Mouse (Mus musculus) gastrocnemius, postnatal 14 days (tissue): Measurements from ENCODE around the gene Tbc1d20. TPM values are rescaled to one million over a fixed set of nuclear protein-coding genes. Genes with fewer than 3 reads are reported as not detected.

Experiments used
- DNase-seq: peaks from one replicate; pipeline ENCODE4 v3.0.0; 2021; ENCODE audit warnings: mixed read lengths
- intact Hi-C: fragments of 180-260 bp; cut with DNase I; formaldehyde crosslinking; loops from one replicate; pipeline ENCODE4 v1.15.1; 2025; ENCODE audit warnings: low total_unique reads
- total RNA-seq, 2 experiments: library from RNA; stranded (reverse); gene quantifications; 2 replicates each; pipeline ENCODE4 v1.2.3; 2021

Gene Tbc1d20
- total RNA-seq, 2 experiments from 2014 or later, result 28.8 to 33.2 TPM

DNA sequence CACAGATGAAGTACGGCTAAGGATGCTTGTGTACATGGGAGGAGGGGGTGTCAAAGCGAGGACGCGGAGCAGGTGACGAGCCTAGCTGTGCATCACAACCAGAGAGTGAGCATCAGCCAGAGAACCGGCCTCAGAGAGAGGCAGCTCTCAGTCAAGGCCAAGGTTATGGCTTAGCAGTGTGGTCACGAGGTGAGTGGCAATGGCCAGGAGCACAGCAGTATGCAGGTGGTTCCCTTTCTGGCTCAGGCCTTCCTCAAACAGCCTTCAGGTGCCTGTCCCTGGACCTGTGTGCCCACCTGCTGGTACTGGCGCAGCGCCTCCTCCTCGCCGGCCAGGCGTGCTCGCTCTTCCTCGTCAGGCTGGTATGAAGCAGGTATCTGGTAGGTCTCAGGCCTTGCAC lies 30.3 kb downstream of the Tbc1d20 start:
- intact Hi-C loops, result no loop called here

DNA sequence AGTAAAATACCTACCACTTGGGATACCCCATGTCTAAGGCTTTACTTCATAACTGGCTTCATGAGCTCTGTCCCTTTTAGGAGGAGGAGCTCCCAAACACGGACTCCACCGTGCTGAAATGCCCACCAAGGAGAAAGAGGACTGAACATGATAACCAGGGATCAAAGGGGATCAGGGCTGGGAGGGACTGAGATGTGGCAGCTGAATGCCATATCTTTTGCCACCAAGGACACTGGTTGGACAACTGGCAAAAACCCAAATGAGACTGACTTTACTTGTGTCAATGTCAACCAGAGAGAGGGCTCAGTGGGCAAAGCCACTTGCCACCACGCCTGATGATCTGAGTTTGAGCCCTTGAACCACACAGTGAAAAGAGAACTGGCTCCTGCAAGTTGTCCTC lies 31.2 kb downstream of the Tbc1d20 start:
- intact Hi-C loops, result no loop called here
- DNase-seq, result no peak

More for the DNA sequence above, 30.3 kb downstream of the Tbc1d20 start:
- DNase-seq, result no peak

DNA sequence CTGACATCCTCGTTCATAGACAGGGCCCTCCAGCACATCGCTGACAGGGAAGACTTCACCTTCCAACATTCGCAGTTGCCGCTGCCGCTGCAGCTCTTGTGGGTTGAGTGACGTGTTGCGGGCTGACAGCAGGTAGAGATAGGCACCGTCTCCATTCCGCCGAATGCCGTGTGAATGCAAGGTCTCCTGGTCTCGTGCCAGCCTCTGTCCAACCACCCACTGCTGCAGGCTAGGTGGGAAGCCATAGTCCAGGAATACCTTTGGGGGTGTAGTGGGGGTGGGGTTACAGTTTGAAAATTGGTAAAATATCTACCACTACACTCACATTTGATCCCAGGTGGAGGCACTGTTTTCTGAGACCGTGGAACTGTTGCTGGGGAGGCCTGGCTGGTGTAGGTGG lies 32.5 kb downstream of the Tbc1d20 start:
- DNase-seq, result no peak
- intact Hi-C loops, result no loop called here

- no peak for DNase-seq
- intact Hi-C loops, result no loop called here
Observed at GRCm38 (mm10) chr2:152326654-152327053, 33.0 kb downstream of the Tbc1d20 start.

DNA sequence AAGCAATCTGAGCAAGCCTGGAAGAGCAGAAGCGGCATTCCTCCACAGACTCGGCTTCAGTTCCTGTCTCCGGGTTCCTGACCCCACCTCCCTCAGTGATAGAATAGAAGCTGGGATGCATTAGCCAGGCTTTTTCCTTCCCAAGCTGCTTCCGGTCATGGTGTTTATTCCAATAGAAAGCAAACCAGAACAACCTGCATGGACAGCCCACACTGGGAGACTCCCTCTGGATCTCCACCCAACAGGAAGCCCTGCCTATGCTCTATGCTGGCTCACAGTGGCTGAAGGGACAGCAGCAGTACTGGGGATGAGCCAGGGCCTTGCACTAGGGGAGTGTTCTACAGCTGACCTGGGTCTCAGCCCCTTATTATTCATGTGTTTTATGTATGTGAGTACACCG lies 34.4 kb downstream of the Tbc1d20 start:
- intact Hi-C loops, result no loop called here
- DNase-seq, result no peak

- intact Hi-C loops, result no loop called here
- DNase-seq, result no peak
Observed at GRCm38 (mm10) chr2:152330858-152331423, 37.3 kb downstream of the Tbc1d20 start.

GRCm38 (mm10) chr2:152332101-152332825 lies 38.6 kb downstream of the Tbc1d20 start, which contains the start of gene Rbck1:
Gene Rbck1, minus strand, starts transcription at chr2:152332653.
- intact Hi-C loops, result no loop called here
- peak; percentile 88 for DNase-seq

DNA sequence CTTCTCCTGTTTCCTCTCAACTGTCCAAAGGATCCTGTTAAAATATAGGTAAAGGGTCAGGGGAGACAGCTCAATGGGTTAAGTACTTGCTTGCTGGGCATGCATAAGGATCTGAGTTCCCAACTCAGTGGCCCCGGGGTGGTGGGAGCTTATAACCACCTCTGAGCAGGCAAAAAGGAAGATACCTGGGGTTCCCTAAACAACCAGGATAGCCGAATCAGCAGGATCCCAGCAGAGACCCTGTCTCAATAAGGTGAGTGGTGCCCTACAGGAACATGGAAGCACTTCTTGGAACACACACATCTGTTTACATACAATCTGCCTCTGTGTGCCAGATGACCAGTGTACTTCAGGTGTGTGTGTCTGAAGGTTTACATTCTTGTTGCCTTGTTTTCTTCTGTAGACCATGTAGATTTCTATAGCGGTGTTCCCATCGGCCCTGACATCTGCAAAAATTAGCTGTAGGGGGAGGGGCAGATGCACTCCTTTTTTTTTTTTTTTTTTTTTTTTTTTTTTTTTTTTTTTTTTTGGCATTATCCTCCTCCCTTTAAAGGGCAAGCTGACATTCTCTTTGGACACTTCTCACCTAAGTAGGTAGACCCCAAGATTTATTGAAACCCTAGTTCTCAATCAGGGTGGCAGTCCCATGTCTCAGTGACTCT lies 39.8 kb downstream of the Tbc1d20 start:
- intact Hi-C loops, result no loop called here
- no peak for DNase-seq

DNA sequence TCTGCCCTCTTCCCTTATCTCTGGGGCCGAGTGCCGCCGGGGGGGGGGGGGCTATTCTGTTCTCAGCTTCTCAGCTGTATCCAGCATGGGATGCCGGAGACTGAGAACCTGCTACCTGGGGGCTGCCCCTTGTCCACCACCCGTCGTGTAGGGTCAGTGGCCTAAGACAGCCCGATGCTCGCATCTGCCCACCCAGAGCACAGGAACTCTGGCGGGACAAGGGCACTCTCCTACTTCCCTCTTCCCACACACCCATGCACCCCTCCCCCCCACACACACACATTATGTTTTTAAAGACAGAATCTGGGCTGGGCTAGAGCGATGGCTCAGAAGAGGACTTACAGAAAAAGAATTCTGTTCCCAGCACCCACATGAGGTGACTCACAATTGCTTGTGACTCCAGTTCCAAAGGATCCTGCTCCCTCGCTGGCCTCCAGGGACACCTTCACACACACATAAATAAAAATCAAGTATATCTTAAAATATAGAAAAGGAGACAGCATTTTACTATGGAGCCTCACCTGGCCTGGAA lies 41.7 kb downstream of the Tbc1d20 start:
- DNase-seq, result no peak
- intact Hi-C loops, result no loop called here

- intact Hi-C loops, result no loop called here
- DNase-seq, result no peak
Observed at GRCm38 (mm10) chr2:152336856-152337255, 43.2 kb downstream of the Tbc1d20 start.

DNA sequence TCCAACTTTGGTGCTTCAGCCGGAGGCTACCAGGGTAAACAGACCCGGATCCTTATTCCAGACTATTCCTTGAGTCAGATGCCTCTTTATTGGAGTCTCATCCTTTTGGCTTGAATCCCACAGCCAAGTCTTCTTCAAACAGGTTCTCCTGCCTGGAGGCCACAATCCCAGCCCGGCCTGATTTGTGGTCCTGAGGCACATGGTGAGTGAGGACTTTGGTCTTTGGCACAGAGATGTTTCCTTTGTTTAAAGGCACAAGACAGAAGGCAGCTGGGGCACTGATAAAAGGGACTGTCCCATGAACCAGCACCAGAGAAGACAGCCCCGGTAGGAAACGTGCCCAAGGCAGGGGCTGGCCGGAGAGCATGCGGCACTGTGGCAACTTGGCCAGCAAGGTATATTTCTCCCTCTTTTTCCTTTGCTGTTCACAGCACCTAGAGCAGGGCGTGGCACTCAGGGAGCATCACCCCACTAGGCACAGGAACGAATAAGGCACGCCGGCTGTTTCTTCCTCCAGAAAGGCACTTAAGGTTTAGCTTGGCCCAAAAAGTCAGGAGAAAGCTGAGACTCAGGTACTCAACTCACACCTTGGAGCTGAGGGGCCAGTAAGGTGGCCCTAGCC lies 44.1 kb downstream of the Tbc1d20 start:
- intact Hi-C loops, result no loop called here
- DNase-seq, result no peak

DNA sequence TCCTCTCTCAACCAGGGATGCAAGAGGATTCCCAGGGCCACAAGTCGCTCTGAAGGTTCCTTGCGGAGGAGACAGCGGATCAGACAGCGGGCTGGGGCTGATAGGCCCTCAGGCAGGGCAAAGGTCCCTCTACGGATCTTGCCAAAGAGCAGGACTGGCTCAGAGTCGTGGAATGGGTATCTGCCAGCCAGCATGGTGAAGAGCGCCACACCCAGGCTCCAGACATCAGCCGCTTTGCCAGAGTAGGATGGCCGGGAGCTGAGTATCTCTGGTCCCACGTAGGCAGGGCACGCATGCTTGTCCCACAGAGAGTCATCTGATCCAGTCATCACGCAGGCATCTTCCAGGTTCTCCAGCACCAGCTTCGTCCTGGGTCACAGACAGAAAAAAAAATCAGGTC lies 44.7 kb downstream of the Tbc1d20 start:
- intact Hi-C loops, result no loop called here
- DNase-seq, result no peak

- DNase-seq, result no peak
Observed at GRCm38 (mm10) chr2:152339631-152340179, 46.1 kb downstream of the Tbc1d20 start.

GRCm38 (mm10) chr2:152343329-152344213 lies 49.9 kb downstream of the Tbc1d20 start, which contains the start of gene Trib3:
Gene Trib3, minus strand, starts transcription at chr2:152344032.
- peak; percentile 77 for DNase-seq
- intact Hi-C loops, result no loop called here

More at GRCm38 (mm10) chr2:152339631-152340179, 46.1 kb downstream of the Tbc1d20 start:
- intact Hi-C loops, result no loop called here

DNA sequence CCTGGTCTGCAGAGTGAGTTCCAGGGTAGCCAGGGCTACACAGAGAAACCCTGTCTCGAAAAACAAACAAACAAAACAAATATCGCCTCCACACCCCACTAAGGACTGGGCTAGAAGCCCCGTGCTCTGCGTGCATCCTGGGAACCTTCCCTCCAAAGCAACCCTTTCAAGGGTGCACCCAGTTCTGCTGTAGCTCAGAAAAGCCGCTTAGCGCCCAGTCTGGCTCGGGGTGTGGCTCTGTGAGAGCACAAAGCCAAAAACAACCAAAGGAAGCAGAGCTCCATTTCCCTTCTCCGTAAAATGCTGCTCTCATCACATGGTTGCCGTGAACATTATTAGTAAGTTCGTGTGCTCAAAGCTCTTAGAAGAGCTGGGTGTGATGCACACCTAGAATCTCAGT lies 50.7 kb downstream of the Tbc1d20 start:
- no peak for DNase-seq
- intact Hi-C loops, result no loop called here

DNA sequence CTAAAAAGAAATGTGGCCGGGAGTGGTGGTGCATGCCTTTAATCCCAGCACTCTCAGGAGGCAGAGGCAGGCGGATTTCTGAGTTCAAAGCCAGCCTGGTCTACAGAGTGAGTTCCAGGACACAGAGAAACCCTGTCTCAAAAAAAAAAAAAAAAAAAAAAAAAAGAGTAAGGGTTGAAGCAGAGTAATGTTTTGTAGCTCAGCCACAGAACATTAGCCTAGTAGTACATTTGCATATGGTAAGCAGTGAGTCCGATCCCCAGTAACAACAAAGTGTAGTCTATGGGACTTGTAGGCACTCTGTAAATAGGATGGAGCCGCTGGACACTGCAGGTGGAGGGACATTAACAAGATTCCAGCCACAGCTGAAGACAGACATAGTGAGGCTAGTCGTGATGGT lies 51.3 kb downstream of the Tbc1d20 start:
- intact Hi-C loops, result no loop called here

GRCm38 (mm10) chr2:152345393-152345792 lies 51.8 kb downstream of the Tbc1d20 start:
- intact Hi-C loops, result no loop called here

More for the DNA sequence above, 51.3 kb downstream of the Tbc1d20 start:
- DNase-seq, result no peak

GRCm38 (mm10) chr2:152346776-152347465 lies 53.3 kb downstream of the Tbc1d20 start:
- intact Hi-C loops, result no loop called here
- DNase-seq, result no peak

More at GRCm38 (mm10) chr2:152345393-152345792, 51.8 kb downstream of the Tbc1d20 start:
- DNase-seq, result no peak
